Mouse (Mus musculus) hindbrain, embryonic 12.5 days (tissue): Measurements from ENCODE around the gene Rnf166. TPM values are rescaled to one million over a fixed set of nuclear protein-coding genes. Genes with fewer than 3 reads are reported as not detected.

ENCODE experiments used
- ATAC-seq: fragments of 200-750 bp; cut with Nextera tagmentation; 2 replicates; pipeline ENCODE4 v1.8.0; 2017; ENCODE audit warnings: moderate TSS enrichment; ENCODE audit not compliant: low FRiP score
- H3K27ac ChIP-seq: fragments of 300-500 bp; sonication (generic); 2 replicates; pipeline ENCODE4 v1.5.1; 2016; ENCODE audit warnings: mild to moderate bottlenecking
- H3K27me3 ChIP-seq: fragments of 300-500 bp; sonication (generic); 2 replicates; pipeline ENCODE4 v1.6.1; 2016; ENCODE audit warnings: mild to moderate bottlenecking
- H3K36me3 ChIP-seq: fragments of 300-500 bp; sonication (generic); 2 replicates; pipeline ENCODE4 v1.6.1; 2016; ENCODE audit warnings: mild to moderate bottlenecking
- H3K4me1 ChIP-seq: fragments of 300-500 bp; sonication (generic); 2 replicates; pipeline ENCODE4 v1.6.1; 2016
- H3K4me2 ChIP-seq: fragments of 300-500 bp; sonication (generic); replicated peaks from 2 replicates; pipeline ENCODE4 v1.6.1; 2016; ENCODE audit warnings: mild to moderate bottlenecking
- H3K4me3 ChIP-seq: fragments of 300-500 bp; sonication (generic); 2 replicates; pipeline ENCODE4 v1.5.1; 2016; ENCODE audit warnings: mild to moderate bottlenecking
- H3K9ac ChIP-seq: fragments of 300-500 bp; sonication (generic); 2 replicates; pipeline ENCODE4 v1.6.1; 2016; ENCODE audit warnings: mild to moderate bottlenecking, moderate library complexity
- H3K9me3 ChIP-seq: fragments of 300-500 bp; sonication (generic); replicated peaks from 2 replicates; pipeline ENCODE4 v1.6.1; 2016; ENCODE audit warnings: mild to moderate bottlenecking
- WGBS: fragments of 180-500 bp; shearing (Covaris S2); methylation state at CpG from one replicate; pipeline ENCODE4 v1.1.7; 2016; 5-methylcytosine and 5-hydroxymethylcytosine counted together
- polyA plus RNA-seq: library from polyadenylated mRNA; unstranded; fragments of >200 nt; fragmentation: Nextera tagmentation; extraction: Ambion mirVana; gene quantifications from 2 replicates; pipeline ENCODE4 v1.2.1, GENCODE M21; 2016

Gene Rnf166
- polyA plus RNA-seq, 1 experiment from 2014 or later = 35.3 TPM

DNA sequence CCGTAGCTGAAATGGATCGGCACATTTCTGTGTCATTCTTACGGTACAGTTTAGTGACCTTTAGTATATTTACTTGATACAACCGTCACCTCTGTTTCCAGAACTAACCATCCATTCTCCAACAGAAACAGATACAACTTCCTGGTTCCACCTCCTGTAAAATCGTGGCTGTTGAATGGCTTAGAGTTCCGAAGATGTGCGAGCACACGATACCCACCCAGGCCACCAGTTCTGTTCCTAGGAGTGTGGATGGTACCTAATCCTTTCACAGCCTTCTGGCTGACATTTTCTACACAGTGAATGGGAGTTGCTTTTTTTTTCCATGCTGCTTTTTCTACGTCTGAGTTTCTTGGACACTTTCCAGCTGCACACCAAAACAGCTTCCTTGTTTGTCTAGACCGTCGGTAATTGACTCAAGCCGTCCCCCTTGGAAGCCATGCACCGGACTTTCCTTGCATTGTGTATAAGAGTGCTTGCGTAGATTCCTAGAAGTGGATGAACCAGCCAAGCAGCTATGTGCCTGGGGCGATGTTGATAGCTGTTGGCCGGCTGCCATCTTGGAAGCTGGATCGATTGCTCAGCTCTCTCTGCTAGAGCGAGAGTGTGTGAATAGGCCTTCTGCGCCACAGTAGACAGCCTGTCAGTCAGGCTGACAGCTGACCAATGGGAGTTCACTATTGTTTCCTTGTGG, 31.7 kb downstream of the Rnf166 start:
- WGBS = 18% methylated on average over 19 of the region's 19 CpGs
- peak overlapping the region; percentile 94 for H3K27ac ChIP-seq
- ATAC-seq = peak; percentile 43

DNA sequence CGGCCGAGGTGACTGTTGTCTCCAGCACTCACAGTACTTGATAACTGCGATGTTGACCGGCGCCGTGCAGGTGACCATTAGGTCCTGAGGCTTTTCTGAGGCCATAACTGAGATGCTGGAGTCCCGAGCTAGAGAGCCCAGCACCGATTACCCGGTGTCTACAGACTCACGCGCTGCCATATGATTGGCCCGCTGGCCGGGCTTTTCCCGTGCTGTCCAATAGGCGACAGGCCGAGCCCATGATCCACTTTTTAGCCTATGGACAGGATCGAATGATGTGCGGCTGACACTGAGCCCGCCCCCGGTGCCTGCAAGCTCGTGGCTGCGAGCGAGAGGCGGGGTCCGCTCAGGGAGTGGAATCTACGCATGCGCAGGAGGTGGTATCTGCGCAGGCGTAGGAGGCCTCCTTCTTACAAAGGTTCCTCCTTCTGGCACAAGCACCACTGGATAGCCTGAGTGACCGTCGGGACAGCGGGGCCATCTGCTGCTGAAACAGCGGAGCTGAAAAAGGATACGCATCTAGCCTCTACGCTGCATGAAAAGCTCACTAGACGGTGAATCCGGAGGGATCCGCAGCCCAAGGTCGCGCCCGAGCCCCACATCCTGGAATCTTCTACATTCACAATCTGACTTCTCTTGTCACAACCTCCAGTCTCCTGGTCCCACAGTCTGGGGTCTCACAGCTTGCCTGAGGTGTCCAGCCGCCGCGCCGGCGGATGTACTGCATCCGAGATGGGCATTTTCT, 32.4 kb downstream of the Rnf166 start, which contains the start of gene Mvd:
TSS of gene Mvd (minus strand) at position 161 of the 745 bp plus-strand sequence.
- peak; percentile 98 for ATAC-seq
- Histone ChIP-seq H3K27ac (peak within 1 kb of the TSS; percentile 94), H3K27me3 (no peaks in the 10 kb centered on the region), H3K4me1 (peaks cover 32% of the 10 kb centered on the region), H3K36me3 (peaks cover 13% of the 10 kb centered on the region), H3K4me3 (peak within 1 kb of the TSS; percentile 68), H3K9ac (peak within 1 kb of the TSS; percentile 81), H3K9me3 (no peaks in the 10 kb centered on the region), H3K4me2 (peak within 1 kb of the TSS; percentile 90)
- under 1% methylated on average over 47 of the region's 47 CpGs for WGBS

More for the DNA sequence above, 31.7 kb downstream of the Rnf166 start:
- Histone ChIP-seq H3K4me1 (peaks cover 32% of the 10 kb centered on the region), H3K27me3 (no peaks in the 10 kb centered on the region), H3K4me2 (peak overlapping the region; percentile 90), H3K4me3 (peak overlapping the region; percentile 68), H3K9me3 (no peaks in the 10 kb centered on the region), H3K36me3 (peaks cover 7% of the 10 kb centered on the region), H3K9ac (peak overlapping the region; percentile 73)

DNA sequence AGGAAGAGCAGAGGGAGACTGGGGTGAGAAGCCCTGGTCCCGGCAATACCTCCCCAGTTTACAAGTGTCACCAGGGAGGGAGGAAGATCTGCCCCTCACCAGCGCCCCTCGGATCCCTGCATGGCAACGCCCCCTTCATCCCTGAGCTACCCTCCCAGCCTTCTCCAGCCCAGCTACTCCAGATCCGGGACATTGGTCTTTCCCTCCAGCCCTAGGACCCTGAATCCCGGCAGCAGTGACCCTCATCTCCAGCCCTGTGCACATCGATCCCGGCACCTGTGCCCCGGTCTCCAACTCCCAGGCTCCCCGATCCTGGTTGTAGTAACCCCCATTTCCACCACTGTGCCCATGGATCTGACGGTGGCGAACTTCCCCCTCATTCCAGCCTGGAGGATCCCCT, 33.1 kb downstream of the Rnf166 start:
- peak; percentile 41 for ATAC-seq

DNA sequence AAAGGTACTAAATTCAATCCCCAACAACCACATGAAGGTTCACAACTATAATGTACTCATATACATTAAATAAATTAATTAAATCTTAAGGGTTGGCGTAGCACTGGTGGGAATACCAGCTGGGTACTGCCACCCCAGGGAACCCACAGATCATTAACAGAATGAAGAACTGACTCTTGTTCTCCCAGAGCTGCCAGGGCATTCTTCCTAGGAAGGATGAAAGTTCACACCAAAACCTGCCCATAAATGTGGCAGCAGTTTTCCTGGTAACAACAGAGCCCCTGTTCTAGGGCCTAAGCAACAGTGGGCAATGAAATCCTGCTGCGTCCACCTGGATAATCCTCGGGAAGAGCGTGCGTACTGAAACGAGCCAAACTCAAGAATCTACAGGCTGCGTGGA, 33.5 kb downstream of the Rnf166 start:
- peak overlapping the region; percentile 81 for H3K9ac ChIP-seq
- H3K4me1 ChIP-seq = peaks cover 32% of the 10 kb centered on the region
- peak overlapping the region; percentile 87 for H3K27ac ChIP-seq
- H3K27me3 ChIP-seq = no peaks in the 10 kb centered on the region
- 23% methylated on average over 7 of the region's 7 CpGs for WGBS
- peaks cover 24% of the 10 kb centered on the region for H3K36me3 ChIP-seq
- no peak for ATAC-seq
- H3K4me3 ChIP-seq = peak overlapping the region; percentile 68
- H3K9me3 ChIP-seq = no peaks in the 10 kb centered on the region
- peak overlapping the region; percentile 90 for H3K4me2 ChIP-seq

More for the DNA sequence above, 33.1 kb downstream of the Rnf166 start:
- peaks cover 32% of the 10 kb centered on the region for H3K4me1 ChIP-seq
- peak overlapping the region; percentile 87 for H3K27ac ChIP-seq
- H3K9ac ChIP-seq = peak overlapping the region; percentile 81
- H3K9me3 ChIP-seq = no peaks in the 10 kb centered on the region
- H3K4me2 ChIP-seq = peak overlapping the region; percentile 90
- H3K36me3 ChIP-seq = peaks cover 20% of the 10 kb centered on the region
- no peaks in the 10 kb centered on the region for H3K27me3 ChIP-seq
- 1% methylated on average over 11 of the region's 12 CpGs for WGBS
- peak overlapping the region; percentile 68 for H3K4me3 ChIP-seq

DNA sequence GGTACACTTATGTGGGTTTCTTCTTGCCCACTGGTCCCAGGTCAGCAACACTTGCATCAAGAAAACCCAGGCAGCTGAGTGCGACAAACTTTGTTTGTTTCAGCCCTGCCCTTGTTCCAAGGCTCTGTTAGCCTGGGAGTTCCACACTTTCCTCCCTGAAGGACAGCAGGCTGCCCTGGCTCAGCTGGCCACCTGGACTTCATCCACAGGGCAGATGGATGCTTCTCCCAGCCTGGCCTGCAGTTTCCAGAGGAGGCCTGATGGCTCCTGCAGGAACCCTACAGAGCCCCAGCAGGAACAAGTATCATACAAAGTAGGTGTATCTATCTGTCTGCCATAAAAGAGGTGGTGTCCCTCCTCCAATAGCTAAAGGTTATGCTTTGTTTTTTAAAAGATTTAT, 34.5 kb downstream of the Rnf166 start:
- Histone ChIP-seq H3K27ac (no peak overlapping the region), H3K36me3 (peaks cover 34% of the 10 kb centered on the region), H3K4me2 (no peak overlapping the region), H3K4me3 (no peak overlapping the region), H3K9ac (no peak overlapping the region), H3K9me3 (no peaks in the 10 kb centered on the region), H3K4me1 (peaks cover 32% of the 10 kb centered on the region), H3K27me3 (no peaks in the 10 kb centered on the region)
- no peak for ATAC-seq
- 91% methylated on average over 1 of the region's 1 CpGs for WGBS

DNA sequence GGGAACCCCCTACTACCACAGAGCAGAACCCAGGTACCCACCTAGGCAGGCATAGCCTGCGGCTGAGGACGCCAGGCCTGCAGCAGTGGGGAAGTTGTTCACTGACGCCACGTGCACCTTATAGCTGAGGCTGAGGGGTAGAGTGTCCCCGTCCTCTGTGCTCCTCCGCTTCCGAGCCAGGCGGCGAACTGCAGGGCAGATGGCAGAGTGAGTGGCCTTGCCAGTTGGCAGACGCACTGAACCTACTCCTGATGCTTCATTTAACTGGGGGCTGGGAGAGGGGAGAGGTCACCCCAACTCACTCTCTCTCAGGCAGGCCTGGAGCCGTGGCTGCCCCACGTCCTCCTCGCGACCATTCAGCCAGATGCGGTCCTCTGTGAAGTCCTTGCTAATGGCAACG, 36.5 kb downstream of the Rnf166 start:
- no peak overlapping the region for H3K4me2 ChIP-seq
- H3K27me3 ChIP-seq = no peaks in the 10 kb centered on the region
- no peak overlapping the region for H3K27ac ChIP-seq
- H3K9me3 ChIP-seq = 0 out of 2 replicates have a peak, but pooled peaks cover 4% of the 10 kb centered on the region
- H3K4me3 ChIP-seq = no peak overlapping the region
- ATAC-seq = no peak
- 96% methylated on average over 16 of the region's 16 CpGs for WGBS
- H3K36me3 ChIP-seq = peaks cover 51% of the 10 kb centered on the region
- H3K9ac ChIP-seq = no peak overlapping the region
- peaks cover 16% of the 10 kb centered on the region for H3K4me1 ChIP-seq

DNA sequence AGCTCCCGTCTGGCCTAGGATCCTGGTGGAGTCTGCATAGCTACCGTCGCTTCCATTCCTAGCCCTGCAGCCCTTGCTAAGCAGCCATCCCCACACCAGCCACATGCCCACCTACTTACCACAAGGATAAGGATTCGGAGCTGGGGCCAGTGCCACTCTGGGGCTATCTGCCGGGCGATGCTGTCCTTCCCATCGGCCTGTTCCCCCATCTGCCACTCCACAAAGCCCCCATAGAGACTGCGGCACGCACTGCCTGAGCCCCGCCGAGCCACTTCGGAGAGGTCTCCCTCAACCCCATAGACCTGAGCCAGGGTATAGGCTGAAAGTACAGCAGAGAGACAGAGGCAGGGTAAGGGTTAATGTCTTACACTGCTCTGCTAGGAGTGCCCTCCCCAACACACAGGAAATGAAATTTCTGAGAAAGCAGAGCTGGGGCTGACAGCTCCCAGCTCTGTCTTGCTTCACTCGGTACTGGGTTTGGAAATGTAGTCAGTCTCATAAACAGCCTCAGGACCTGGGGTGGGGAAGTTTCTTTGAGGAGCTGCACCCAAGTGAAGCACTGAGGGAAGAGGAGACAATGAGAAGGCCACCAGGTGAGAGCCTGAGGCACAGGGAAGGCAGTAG, 38.0 kb downstream of the Rnf166 start:
- H3K4me2 ChIP-seq = no peak overlapping the region
- ATAC-seq = no peak
- no peak overlapping the region for H3K4me3 ChIP-seq
- no peak overlapping the region for H3K27ac ChIP-seq
- H3K27me3 ChIP-seq = no peaks in the 10 kb centered on the region
- peaks cover 18% of the 10 kb centered on the region for H3K4me1 ChIP-seq
- H3K9ac ChIP-seq = 0 out of 2 replicates have a peak overlapping the region, but pooled peaks have one; percentile 38
- H3K9me3 ChIP-seq = 0 out of 2 replicates have a peak, but pooled peaks cover 4% of the 10 kb centered on the region
- H3K36me3 ChIP-seq = peaks cover 61% of the 10 kb centered on the region
- 88% methylated on average over 13 of the region's 13 CpGs for WGBS

DNA sequence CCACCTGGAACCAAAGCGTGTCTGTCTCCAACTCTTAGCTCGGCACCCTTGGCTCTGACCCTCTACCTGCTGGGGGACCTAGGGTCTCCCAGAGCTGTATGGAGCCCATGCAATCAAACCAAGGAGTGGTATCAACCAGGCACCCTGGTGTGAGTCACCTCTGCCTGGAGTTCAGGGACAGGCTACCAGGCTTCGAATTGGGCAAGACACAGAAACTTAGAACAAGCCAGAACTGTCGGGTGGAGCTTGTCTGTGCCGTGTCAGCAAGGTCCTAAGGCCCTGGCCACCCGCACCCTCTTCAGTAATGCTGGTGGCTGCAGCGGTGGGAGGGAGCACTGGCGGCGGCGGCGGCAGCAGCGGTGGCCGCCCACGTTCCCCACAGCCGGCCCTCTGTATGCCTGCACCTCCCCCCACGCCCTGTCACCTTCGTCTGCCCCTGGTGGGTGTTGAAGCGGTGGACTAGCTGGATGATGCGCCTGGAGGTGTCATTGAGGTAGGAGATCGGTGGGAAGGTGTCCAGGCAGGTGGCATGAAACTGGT, 39.2 kb downstream of the Rnf166 start:
- Histone ChIP-seq H3K27me3 (no peaks in the 10 kb centered on the region), H3K9me3 (0 out of 2 replicates have a peak, but pooled peaks cover 4% of the 10 kb centered on the region), H3K36me3 (peaks cover 61% of the 10 kb centered on the region), H3K9ac (no peak overlapping the region), H3K4me2 (no peak overlapping the region), H3K4me3 (no peak overlapping the region), H3K4me1 (peaks cover 17% of the 10 kb centered on the region), H3K27ac (no peak overlapping the region)
- WGBS = 83% methylated on average over 20 of the region's 20 CpGs
- ATAC-seq = no peak

DNA sequence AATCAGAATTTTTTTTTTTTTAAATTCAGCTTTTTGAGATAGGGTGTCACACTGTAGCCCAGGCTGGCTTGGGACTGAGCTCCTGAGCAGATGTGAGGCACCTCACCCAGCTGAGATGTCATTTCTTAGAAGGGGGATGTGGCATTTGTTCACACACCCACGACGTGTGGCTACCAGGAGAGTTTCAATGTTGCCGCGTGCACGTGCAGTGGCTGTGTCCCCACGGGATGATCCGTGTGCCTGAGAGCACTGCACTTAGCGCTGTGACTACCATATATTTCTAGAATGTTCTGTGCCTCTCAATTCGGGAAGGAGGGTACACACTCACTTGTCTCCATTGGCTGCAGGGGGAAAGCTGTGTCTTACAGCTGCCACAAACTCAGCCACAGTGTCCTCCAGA, 39.7 kb downstream of the Rnf166 start:
- no peak overlapping the region for H3K9ac ChIP-seq
- no peak overlapping the region for H3K4me2 ChIP-seq
- peaks cover 61% of the 10 kb centered on the region for H3K36me3 ChIP-seq
- no peak overlapping the region for H3K27ac ChIP-seq
- no peak for ATAC-seq
- H3K9me3 ChIP-seq = 0 out of 2 replicates have a peak, but pooled peaks cover 4% of the 10 kb centered on the region
- WGBS = 96% methylated on average over 9 of the region's 9 CpGs
- no peaks in the 10 kb centered on the region for H3K27me3 ChIP-seq
- H3K4me3 ChIP-seq = no peak overlapping the region
- peaks cover 15% of the 10 kb centered on the region for H3K4me1 ChIP-seq

DNA sequence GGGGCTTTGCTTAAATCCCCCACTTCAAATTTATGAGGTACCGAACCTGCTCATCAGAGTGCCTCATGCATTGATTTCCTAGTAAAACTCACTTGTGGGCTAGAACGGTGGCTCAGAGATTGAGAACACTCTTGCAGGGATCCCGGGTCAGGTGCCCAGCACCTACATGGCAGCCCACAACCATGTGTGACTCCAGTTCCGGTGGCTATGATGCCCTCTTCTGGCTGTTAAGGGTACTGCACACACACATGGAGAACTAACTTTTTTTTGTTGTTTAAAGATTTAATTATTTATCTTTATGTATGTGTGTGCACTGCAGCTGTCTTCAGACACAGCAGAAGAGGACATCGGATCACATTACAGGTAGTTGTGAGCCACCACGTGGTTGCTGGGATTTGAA, 40.5 kb downstream of the Rnf166 start:
- Histone ChIP-seq H3K9me3 (0 out of 2 replicates have a peak, but pooled peaks cover 4% of the 10 kb centered on the region), H3K4me1 (peaks cover 15% of the 10 kb centered on the region), H3K4me2 (no peak overlapping the region), H3K27ac (no peak overlapping the region), H3K27me3 (no peaks in the 10 kb centered on the region), H3K36me3 (peaks cover 61% of the 10 kb centered on the region), H3K4me3 (no peak overlapping the region), H3K9ac (no peak overlapping the region)
- ATAC-seq = no peak
- WGBS = 90% methylated on average over 6 of the region's 6 CpGs

DNA sequence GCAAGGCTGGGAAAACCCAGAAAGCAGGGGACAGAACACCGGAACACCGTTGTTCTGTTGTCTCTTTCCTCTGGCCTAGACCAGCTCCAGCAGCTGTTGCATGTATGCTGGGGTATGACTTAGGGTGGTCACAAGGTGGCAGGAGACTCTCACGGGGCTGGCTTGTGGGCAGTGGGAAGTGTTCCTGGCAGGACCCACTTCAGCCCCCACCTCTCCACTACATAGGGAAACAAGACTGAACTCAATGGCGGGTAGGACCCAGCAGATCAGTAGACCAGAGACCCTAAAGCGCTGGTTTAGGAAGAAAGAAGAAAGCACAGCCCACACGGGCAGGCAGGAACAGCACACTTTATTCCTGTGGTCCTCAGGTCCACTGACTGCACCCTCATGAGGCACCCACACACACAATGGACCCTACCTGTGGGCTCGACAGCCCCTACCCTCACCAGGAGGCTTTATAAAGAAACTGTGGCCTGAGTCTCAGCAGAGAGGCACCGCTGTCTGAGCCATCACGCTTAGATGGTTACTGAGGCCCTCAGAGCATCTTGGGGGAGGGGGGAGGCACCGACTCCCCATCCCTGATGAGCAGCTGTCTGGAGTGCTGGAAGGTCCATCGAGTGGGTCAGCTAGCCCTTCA, 42.5 kb downstream of the Rnf166 start:
- Histone ChIP-seq H3K27ac (no peak overlapping the region), H3K9me3 (0 out of 2 replicates have a peak, but pooled peaks cover 4% of the 10 kb centered on the region), H3K4me1 (peaks cover 15% of the 10 kb centered on the region), H3K36me3 (peaks cover 47% of the 10 kb centered on the region), H3K4me3 (no peak overlapping the region), H3K9ac (0 out of 2 replicates have a peak overlapping the region, but pooled peaks have one; percentile 14), H3K27me3 (no peaks in the 10 kb centered on the region), H3K4me2 (no peak overlapping the region)
- ATAC-seq = 0 out of 2 replicates have a peak, but pooled peaks have one; percentile 18
- WGBS = 67% methylated on average over 11 of the region's 11 CpGs
